Mouse (Mus musculus) liver, embryonic 14.5 days (tissue): Measurements from ENCODE around the gene Secisbp2.

ENCODE experiments used
- CTCF ChIP-seq: IDR thresholded peaks from 2 replicates; pipeline ENCODE4 v1.5.1; 2016; ENCODE audit warnings: antibody characterized with exemption, low read depth, control low read depth
- EP300 ChIP-seq: IDR thresholded peaks from 2 replicates; pipeline ENCODE4 v1.6.1; 2016; ENCODE audit warnings: antibody characterized with exemption, low read depth

DNA sequence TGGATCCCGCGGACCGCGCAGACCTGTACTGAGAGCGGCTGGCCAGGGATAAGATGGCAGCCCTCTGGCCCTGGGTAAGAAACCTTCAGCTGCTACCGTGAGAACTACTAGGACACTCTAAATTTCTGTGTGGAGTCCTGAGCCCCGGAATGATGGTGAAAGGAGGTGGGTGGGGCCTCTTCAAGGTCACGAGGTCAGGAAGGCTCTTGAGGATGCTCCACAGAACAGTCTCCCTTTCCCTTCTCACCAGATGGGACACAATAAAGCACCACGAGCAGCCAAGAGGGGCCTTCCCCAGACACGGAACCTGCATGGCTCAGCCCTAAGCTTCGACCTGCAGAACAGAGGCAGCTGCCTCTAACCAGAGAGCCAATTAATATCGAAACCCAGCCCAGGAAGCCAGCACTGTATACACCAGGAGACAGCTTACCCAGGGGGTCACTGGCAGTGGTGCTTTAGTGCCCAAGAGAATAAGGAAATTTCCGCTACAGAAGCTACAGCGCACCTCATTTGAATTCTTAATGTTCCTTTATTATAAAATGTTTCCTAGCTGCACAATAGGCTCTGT is 80.7 kb downstream of the Secisbp2 start:
- TF ChIP-seq CTCF: no peak
- TF ChIP-seq EP300: no peak
